Mouse (Mus musculus): ENCODE results near the gene Vps35l. TPM values are rescaled to one million over a fixed set of nuclear protein-coding genes. Genes with fewer than 3 reads are reported as not detected.
A peak's percentile ranks its signal among the peaks of the same experiment; 100 is the strongest.

Gene Vps35l
- polyA plus RNA-seq, 1 experiment from 2014 or later: 88.8 TPM

- no peaks in the 10 kb centered on the region for H3K4me1 ChIP-seq (ENCODE audit: control insufficient read depth, insufficient read depth, low read length)
- H3K9ac ChIP-seq (replicated peaks; ENCODE audit: low read depth, low read length): no peak overlapping the region
- H3K36me3 ChIP-seq (ENCODE audit: control insufficient read depth, insufficient read depth, low read length): peaks cover 26% of the 10 kb centered on the region; the same call in 1 of the 2 replicates
- no peaks in the 10 kb centered on the region for H3K27me3 ChIP-seq (ENCODE audit: control insufficient read depth, insufficient read depth, low read length)
- no peak for ATAC-seq (ENCODE audit: low read depth)
- H3K9me3 ChIP-seq (ENCODE audit: control insufficient read depth, low read length): no peaks in the 10 kb centered on the region
- H3K27ac ChIP-seq (ENCODE audit: low read depth, low read length): no peak overlapping the region
- H3K4me3 ChIP-seq (ENCODE audit: low read depth, low read length): no peak overlapping the region
- H3K4me2 ChIP-seq (ENCODE audit: low read depth, low read length): no peak overlapping the region
- 71% methylated on average over 8 of the region's 8 CpGs for WGBS
Observed at GRCm38 (mm10) chr7:118765604-118766003, 25.6 kb downstream of the Vps35l start.

- peaks cover 23% of the 10 kb centered on the region; the same call in 1 of the 2 replicates for H3K36me3 ChIP-seq (ENCODE audit: control insufficient read depth, insufficient read depth, low read length)
- 0 out of 2 replicates have a peak overlapping the region, but pooled peaks have one; percentile 34 for H3K27ac ChIP-seq (ENCODE audit: low read depth, low read length)
- no peak overlapping the region for H3K4me3 ChIP-seq (ENCODE audit: low read depth, low read length)
- no peaks in the 10 kb centered on the region for H3K27me3 ChIP-seq (ENCODE audit: control insufficient read depth, insufficient read depth, low read length)
- H3K4me1 ChIP-seq (ENCODE audit: control insufficient read depth, insufficient read depth, low read length): no peaks in the 10 kb centered on the region
- no peak overlapping the region; the same call in 1 of the 2 replicates for H3K4me2 ChIP-seq (ENCODE audit: low read depth, low read length)
- 43% methylated on average over 18 of the region's 18 CpGs for WGBS
- ATAC-seq (ENCODE audit: low read depth): peak; percentile 83
- no peak overlapping the region for H3K9ac ChIP-seq (replicated peaks; ENCODE audit: low read depth, low read length)
- no peaks in the 10 kb centered on the region for H3K9me3 ChIP-seq (ENCODE audit: control insufficient read depth, low read length)
Observed at GRCm38 (mm10) chr7:118766119-118766833, 26.2 kb downstream of the Vps35l start.

GRCm38 (mm10) chr7:118766834-118767224 is 26.8 kb downstream of the Vps35l start:
- Histone ChIP-seq H3K36me3 (ENCODE audit: control insufficient read depth, insufficient read depth, low read length) (peaks cover 19% of the 10 kb centered on the region; the same call in 1 of the 2 replicates), H3K27me3 (ENCODE audit: control insufficient read depth, insufficient read depth, low read length) (no peaks in the 10 kb centered on the region), H3K9me3 (ENCODE audit: control insufficient read depth, low read length) (no peaks in the 10 kb centered on the region), H3K4me3 (ENCODE audit: low read depth, low read length) (no peak overlapping the region), H3K4me1 (ENCODE audit: control insufficient read depth, insufficient read depth, low read length) (no peaks in the 10 kb centered on the region), H3K4me2 (ENCODE audit: low read depth, low read length) (no peak overlapping the region), H3K27ac (ENCODE audit: low read depth, low read length) (0 out of 2 replicates have a peak overlapping the region, but pooled peaks have one; percentile 34), H3K9ac (replicated peaks; ENCODE audit: low read depth, low read length) (no peak overlapping the region)
- ATAC-seq (ENCODE audit: low read depth): peak; percentile 30; the same call in 1 of the 2 replicates
- WGBS: 66% methylated on average over 5 of the region's 5 CpGs

GRCm38 (mm10) chr7:118769208-118769607 is 29.2 kb downstream of the Vps35l start:
- no peak overlapping the region for H3K27ac ChIP-seq (ENCODE audit: low read depth, low read length)
- no peaks in the 10 kb centered on the region for H3K9me3 ChIP-seq (ENCODE audit: control insufficient read depth, low read length)
- no peak overlapping the region for H3K4me2 ChIP-seq (ENCODE audit: low read depth, low read length)
- H3K36me3 ChIP-seq (ENCODE audit: control insufficient read depth, insufficient read depth, low read length): 0 out of 2 replicates have a peak, but pooled peaks cover 1% of the 10 kb centered on the region
- H3K9ac ChIP-seq (replicated peaks; ENCODE audit: low read depth, low read length): no peak overlapping the region
- no peaks in the 10 kb centered on the region for H3K4me1 ChIP-seq (ENCODE audit: control insufficient read depth, insufficient read depth, low read length)
- H3K27me3 ChIP-seq (ENCODE audit: control insufficient read depth, insufficient read depth, low read length): no peaks in the 10 kb centered on the region
- WGBS: 90% methylated on average over 8 of the region's 8 CpGs
- H3K4me3 ChIP-seq (ENCODE audit: low read depth, low read length): no peak overlapping the region
- no peak for ATAC-seq (ENCODE audit: low read depth)

GRCm38 (mm10) chr7:118769655-118770054 is 29.6 kb downstream of the Vps35l start:
- Histone ChIP-seq H3K4me3 (ENCODE audit: low read depth, low read length) (no peak overlapping the region), H3K9ac (replicated peaks; ENCODE audit: low read depth, low read length) (no peak overlapping the region), H3K27me3 (ENCODE audit: control insufficient read depth, insufficient read depth, low read length) (no peaks in the 10 kb centered on the region), H3K4me1 (ENCODE audit: control insufficient read depth, insufficient read depth, low read length) (no peaks in the 10 kb centered on the region), H3K27ac (ENCODE audit: low read depth, low read length) (no peak overlapping the region), H3K9me3 (ENCODE audit: control insufficient read depth, low read length) (no peaks in the 10 kb centered on the region), H3K36me3 (ENCODE audit: control insufficient read depth, insufficient read depth, low read length) (no peaks in the 10 kb centered on the region), H3K4me2 (ENCODE audit: low read depth, low read length) (no peak overlapping the region)
- 46% methylated on average over 1 of the region's 1 CpGs for WGBS
- no peak for ATAC-seq (ENCODE audit: low read depth)

GRCm38 (mm10) chr7:118773027-118773426 is 33.0 kb downstream of the Vps35l start:
- 81% methylated on average over 12 of the region's 12 CpGs for WGBS
- Histone ChIP-seq H3K9me3 (ENCODE audit: control insufficient read depth, low read length) (no peaks in the 10 kb centered on the region), H3K9ac (replicated peaks; ENCODE audit: low read depth, low read length) (no peak overlapping the region), H3K27me3 (ENCODE audit: control insufficient read depth, insufficient read depth, low read length) (no peaks in the 10 kb centered on the region), H3K27ac (ENCODE audit: low read depth, low read length) (no peak overlapping the region), H3K4me2 (ENCODE audit: low read depth, low read length) (no peak overlapping the region), H3K36me3 (ENCODE audit: control insufficient read depth, insufficient read depth, low read length) (peaks cover 12% of the 10 kb centered on the region; the same call in 1 of the 2 replicates), H3K4me1 (ENCODE audit: control insufficient read depth, insufficient read depth, low read length) (no peaks in the 10 kb centered on the region), H3K4me3 (ENCODE audit: low read depth, low read length) (no peak overlapping the region)
- no peak for ATAC-seq (ENCODE audit: low read depth)

- no peak overlapping the region for H3K4me2 ChIP-seq (ENCODE audit: low read depth, low read length)
- 78% methylated on average over 7 of the region's 7 CpGs for WGBS
- H3K27ac ChIP-seq (ENCODE audit: low read depth, low read length): no peak overlapping the region
- peaks cover 19% of the 10 kb centered on the region; the same call in 1 of the 2 replicates for H3K36me3 ChIP-seq (ENCODE audit: control insufficient read depth, insufficient read depth, low read length)
- no peaks in the 10 kb centered on the region for H3K9me3 ChIP-seq (ENCODE audit: control insufficient read depth, low read length)
- no peaks in the 10 kb centered on the region for H3K27me3 ChIP-seq (ENCODE audit: control insufficient read depth, insufficient read depth, low read length)
- H3K4me1 ChIP-seq (ENCODE audit: control insufficient read depth, insufficient read depth, low read length): no peaks in the 10 kb centered on the region
- H3K9ac ChIP-seq (replicated peaks; ENCODE audit: low read depth, low read length): no peak overlapping the region
- H3K4me3 ChIP-seq (ENCODE audit: low read depth, low read length): no peak overlapping the region
- ATAC-seq (ENCODE audit: low read depth): no peak
Observed at GRCm38 (mm10) chr7:118775991-118776390, 36.0 kb downstream of the Vps35l start.

GRCm38 (mm10) chr7:118776491-118776890 is 36.5 kb downstream of the Vps35l start:
- Histone ChIP-seq H3K36me3 (ENCODE audit: control insufficient read depth, insufficient read depth, low read length) (peaks cover 22% of the 10 kb centered on the region; the same call in 1 of the 2 replicates), H3K27me3 (ENCODE audit: control insufficient read depth, insufficient read depth, low read length) (no peaks in the 10 kb centered on the region), H3K9ac (replicated peaks; ENCODE audit: low read depth, low read length) (no peak overlapping the region), H3K4me2 (ENCODE audit: low read depth, low read length) (no peak overlapping the region), H3K4me1 (ENCODE audit: control insufficient read depth, insufficient read depth, low read length) (no peaks in the 10 kb centered on the region), H3K4me3 (ENCODE audit: low read depth, low read length) (no peak overlapping the region), H3K9me3 (ENCODE audit: control insufficient read depth, low read length) (no peaks in the 10 kb centered on the region), H3K27ac (ENCODE audit: low read depth, low read length) (no peak overlapping the region)
- WGBS: 71% methylated on average over 9 of the region's 9 CpGs
- no peak for ATAC-seq (ENCODE audit: low read depth)

GRCm38 (mm10) chr7:118777598-118778394 is 37.8 kb downstream of the Vps35l start:
- H3K27ac ChIP-seq (ENCODE audit: low read depth, low read length): no peak overlapping the region
- H3K4me2 ChIP-seq (ENCODE audit: low read depth, low read length): no peak overlapping the region
- WGBS: 88% methylated on average over 10 of the region's 10 CpGs
- no peak for ATAC-seq (ENCODE audit: low read depth)
- H3K36me3 ChIP-seq (ENCODE audit: control insufficient read depth, insufficient read depth, low read length): peaks cover 25% of the 10 kb centered on the region; the same call in 1 of the 2 replicates
- no peak overlapping the region for H3K4me3 ChIP-seq (ENCODE audit: low read depth, low read length)
- no peaks in the 10 kb centered on the region for H3K27me3 ChIP-seq (ENCODE audit: control insufficient read depth, insufficient read depth, low read length)
- no peak overlapping the region for H3K9ac ChIP-seq (replicated peaks; ENCODE audit: low read depth, low read length)
- no peaks in the 10 kb centered on the region for H3K4me1 ChIP-seq (ENCODE audit: control insufficient read depth, insufficient read depth, low read length)
- no peaks in the 10 kb centered on the region for H3K9me3 ChIP-seq (ENCODE audit: control insufficient read depth, low read length)

Measured in neural tube, embryonic 14.5 days (tissue).